ENCODE assay signal across 17 mouse cellular contexts in the genomic region with DNA sequence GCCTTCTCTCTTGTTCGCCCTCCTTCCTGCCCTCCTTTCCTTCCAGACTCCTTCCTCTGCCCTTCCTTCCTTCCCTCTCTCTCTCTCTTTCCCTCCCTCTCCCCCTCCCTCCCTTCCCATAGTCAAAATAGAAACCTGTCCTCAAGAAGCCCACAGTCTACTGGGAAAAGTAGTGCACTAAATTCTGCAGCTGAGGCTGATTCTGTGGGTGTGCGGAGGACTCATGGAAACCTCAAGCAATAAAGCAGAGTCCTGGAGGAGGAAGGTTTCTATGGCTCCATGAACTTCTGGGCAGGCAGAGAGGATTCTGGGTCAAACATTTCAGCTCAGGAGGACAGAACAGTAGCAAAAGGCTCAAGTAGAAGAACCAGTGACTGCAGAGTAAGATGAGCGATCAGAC.
"Had no signal": no experiment of that assay in that cellular context is flagged by ENCODE, and none has a peak within 500 bp of the region (broad histone marks: within the 10 kb centered on the region; RNA-seq: fewer than 3 reads in every experiment).

No protein-coding gene starts in this region.

- ATAC-seq: liver, postnatal 0 days; lung, postnatal 0 days; midbrain, embryonic 15.5 days had no signal

- H3K27ac ChIP-seq: limb, embryonic 15.5 days; liver, embryonic 14.5 days; macrophage; midbrain, embryonic 12.5 days; midbrain, embryonic 15.5 days; neural tube, embryonic 12.5 days; neural tube, embryonic 15.5 days had no signal

- H3K27me3 ChIP-seq: midbrain, embryonic 12.5 days; midbrain, embryonic 15.5 days; neural tube, embryonic 12.5 days; neural tube, embryonic 15.5 days had no signal

- H3K9me3 ChIP-seq: limb, embryonic 15.5 days; midbrain, embryonic 12.5 days; midbrain, embryonic 15.5 days; neural tube, embryonic 12.5 days; neural tube, embryonic 15.5 days had no signal

- DNase-seq: kidney, adult 18-20 months; kidney, adult 9 months; kidney, postnatal 14 days; kidney, postnatal 4 days; liver, postnatal 0 days; lung, embryonic 14.5 days; right cerebral cortex, postnatal 25 days; thymus, adult 18-20 months; thymus, postnatal 36 days had no signal

- H3K36me3 ChIP-seq: limb, embryonic 15.5 days; midbrain, embryonic 12.5 days; midbrain, embryonic 15.5 days; neural tube, embryonic 12.5 days; neural tube, embryonic 15.5 days had no signal

- H3K4me1 ChIP-seq: midbrain, embryonic 15.5 days; neural tube, embryonic 15.5 days had no signal

- H3K4me3 ChIP-seq: limb, embryonic 15.5 days; midbrain, embryonic 12.5 days; midbrain, embryonic 15.5 days; neural tube, embryonic 12.5 days; neural tube, embryonic 15.5 days had no signal
